Mouse (Mus musculus): ENCODE results near the gene Tjp2.
"Not testable (repeated sequence)": the region's sequence is repeated elsewhere in the genome, so short reads cannot be mapped to it uniquely, and the experiment has no call there.

Gene Tjp2

DNA sequence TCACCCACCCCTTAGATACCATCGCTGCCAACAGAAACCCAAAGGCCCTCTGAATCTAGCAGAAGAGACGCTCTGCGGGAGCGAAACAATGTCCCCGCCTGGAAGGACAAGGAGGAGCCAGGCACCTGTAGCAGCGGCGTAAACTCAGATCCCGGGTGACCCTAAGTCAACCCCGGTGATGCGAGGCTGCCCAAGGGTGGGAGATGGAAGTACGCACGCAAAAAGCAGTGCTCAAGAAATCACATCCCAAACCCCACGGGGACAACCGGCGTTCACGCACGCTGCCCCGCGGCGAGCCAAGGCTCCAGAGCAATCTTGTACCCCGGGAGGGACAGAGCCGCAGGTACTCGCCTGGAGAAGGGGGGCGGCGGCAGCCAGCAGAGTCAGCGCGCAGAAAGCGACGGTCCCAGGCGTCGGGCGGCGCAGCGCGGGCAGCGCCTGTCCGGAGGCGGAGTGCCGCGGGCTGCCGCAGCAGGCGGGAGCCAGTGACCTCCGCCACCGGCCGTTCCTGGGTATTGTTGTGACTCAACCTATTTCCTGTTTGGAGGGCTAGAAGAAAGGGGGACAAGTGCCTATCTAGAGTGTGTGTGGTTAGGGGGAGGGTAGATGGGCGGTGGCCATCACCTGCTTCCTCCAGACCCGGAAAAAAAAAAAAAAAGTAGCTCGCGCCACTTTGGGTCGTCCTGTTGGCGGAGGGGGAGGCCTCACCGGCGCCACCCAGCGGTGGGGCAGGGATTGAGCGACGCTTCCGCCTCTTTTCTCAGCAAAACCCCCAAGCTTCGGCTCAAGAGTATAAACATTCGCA lies at the start of gene Tjp2:
Tjp2 (minus strand) TSS at position 531 of the 805 bp plus-strand sequence.
- peak; percentile 16 for DNase-seq (ENCODE audit: low spot score)

GRCm38 (mm10) chr19:24274281-24274680 lies 49.5 kb upstream of the Tjp2 start:
- DNase-seq (ENCODE audit: low spot score) = peak; percentile 62

DNA sequence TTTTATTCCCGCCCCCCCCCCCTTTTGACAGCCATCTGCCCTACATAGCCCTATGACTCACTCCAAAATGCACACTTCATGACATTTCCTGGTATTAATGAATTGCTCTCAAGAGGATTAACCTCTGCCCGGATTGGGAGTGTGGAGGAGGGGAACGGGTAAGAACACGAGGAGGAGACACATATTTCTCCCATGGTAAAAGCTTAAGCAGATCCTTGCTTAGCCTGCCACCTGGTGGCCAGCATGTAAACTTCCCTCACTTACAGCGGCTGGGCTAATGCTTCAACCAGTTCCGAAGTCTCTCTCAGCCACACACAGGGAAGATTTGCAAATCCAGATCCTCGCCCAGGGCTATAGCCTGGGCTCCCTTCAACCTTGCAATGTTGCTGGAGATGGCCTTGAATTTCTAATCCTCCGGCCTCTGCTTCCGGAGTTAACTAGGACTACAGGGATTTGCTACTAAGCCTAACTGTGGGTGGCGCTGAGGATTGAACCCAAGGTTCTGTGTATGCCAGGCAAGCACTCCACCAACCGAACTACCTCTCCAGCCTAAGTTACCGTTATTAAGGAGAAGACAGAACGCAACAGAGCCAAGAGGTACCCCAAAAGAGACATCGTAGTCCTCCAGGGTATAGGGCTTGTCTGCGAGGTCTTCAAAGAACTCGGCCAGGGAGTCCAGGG lies 47.1 kb upstream of the Tjp2 start:
- peak; percentile 78 for DNase-seq (ENCODE audit: low spot score)

GRCm38 (mm10) chr19:24271326-24271725 lies 46.5 kb upstream of the Tjp2 start:
- DNase-seq (ENCODE audit: low spot score) = no peak

- DNase-seq (ENCODE audit: low spot score) = no peak
Observed at GRCm38 (mm10) chr19:24268531-24268930, 43.7 kb upstream of the Tjp2 start.

DNA sequence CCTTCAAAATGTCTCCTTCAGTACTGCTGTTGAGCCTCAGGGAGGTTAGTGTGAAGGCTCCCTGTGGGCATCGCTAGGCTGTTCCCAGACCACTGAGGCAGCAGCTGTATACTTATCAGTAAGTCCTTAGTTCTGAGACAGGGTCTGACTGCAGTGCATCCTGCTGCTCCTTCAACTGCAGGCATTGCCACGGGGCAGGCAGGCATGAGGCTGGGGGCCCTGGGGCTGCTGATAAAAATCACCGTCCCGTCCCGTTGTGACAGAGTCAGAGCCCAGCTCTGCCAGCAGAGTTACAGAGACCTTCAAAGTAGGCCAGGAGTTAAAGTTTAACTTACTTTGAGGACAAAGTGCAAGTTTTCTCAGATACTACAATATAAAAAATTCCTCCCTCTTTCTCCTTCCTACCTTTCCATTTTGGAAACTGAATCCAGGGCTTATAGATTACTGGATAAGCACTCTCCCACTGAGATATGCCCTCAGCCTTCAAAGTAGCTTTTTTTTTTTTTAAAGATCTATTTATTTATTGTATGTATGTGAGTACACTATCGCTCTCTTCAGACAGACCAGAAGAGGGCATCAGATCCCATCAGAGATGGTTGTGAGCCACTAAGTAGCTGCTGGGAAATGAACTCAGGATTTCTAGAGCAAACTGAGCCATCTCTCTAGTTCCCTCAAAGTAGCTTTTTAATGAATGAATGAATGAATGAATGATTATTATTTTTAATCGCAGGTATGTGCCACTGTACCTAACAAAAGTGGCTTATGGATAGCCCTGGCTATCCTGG lies 41.4 kb upstream of the Tjp2 start:
- no peak for DNase-seq (ENCODE audit: low spot score)

DNA sequence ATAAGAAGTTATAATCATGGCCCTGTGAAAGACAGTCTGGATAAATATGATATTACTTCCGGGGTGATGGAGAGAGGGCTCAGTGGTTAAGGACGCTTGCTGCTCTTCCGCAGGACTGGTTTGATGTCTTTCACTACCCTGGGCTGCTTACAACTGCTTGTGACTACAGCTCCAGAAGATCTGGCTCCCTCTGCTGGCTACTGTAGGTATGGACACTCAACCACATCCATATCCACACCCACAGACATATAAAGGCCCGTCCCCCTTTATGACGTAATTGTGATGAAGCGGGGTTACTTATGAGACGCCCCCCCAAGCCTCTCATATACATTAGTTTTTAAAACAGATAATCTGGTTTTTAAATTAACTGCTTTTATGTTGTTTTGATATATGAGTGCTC lies 40.2 kb upstream of the Tjp2 start:
- peak; percentile 79 for DNase-seq (ENCODE audit: low spot score)

GRCm38 (mm10) chr19:24262736-24263135 lies 37.9 kb upstream of the Tjp2 start:
- DNase-seq (ENCODE audit: low spot score) = no peak

- DNase-seq (ENCODE audit: low spot score) = no peak
Observed at GRCm38 (mm10) chr19:24259390-24260351, 34.8 kb upstream of the Tjp2 start.

GRCm38 (mm10) chr19:24258368-24258767 lies 33.5 kb upstream of the Tjp2 start:
- no peak for DNase-seq (ENCODE audit: low spot score)

DNA sequence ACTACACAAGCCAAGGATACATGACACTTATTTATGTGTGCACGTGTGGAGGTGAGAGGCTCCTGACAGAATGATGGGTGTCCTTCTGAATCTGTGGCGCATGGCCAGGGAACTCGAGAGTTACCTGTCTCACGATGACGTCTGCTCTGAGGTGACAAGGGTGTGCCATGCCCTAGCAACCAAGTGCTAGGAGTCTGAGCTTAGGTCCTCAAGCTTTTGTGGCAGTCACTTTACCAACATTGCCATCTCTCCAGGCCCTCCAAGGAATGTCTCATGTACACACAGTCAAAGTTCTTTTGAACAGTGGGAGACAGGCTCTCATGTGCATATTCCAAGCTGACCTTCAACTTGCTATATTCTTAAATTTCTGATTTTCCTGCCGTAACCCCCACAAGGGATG lies 33.1 kb upstream of the Tjp2 start:
- no peak for DNase-seq (ENCODE audit: low spot score)

DNA sequence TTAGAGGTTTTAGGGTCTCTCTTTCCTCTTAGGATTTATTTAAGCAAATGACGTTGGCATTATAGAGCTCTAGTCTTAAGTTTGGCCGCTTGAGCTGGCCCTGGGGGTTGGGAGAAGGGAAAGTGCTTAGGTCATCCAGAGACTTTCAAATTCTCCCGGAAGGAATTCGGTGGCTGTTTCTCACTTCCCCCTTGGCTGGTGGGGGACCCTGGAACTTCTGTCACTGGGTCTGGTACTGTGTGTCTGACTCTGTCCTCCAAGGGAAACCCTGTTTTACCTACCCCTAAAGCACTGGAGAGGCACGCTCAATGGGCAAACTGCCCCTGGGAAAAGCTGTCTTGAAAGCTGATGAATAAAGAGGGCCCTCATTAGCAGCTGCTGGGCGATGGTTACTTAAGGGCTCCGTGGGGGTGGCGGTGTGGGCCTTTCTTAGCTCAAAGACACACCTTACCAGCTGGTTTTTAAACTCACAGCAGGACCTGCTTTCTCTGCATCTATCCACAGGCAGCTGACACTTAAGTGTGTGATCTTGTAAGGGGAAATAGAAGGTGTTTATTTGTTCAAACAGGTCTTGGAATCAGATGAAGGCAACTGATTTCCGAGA lies 28.9 kb upstream of the Tjp2 start:
- no peak for DNase-seq (ENCODE audit: low spot score)

- no peak for DNase-seq (ENCODE audit: low spot score)
Observed at GRCm38 (mm10) chr19:24251869-24252268, 27.0 kb upstream of the Tjp2 start.

- DNase-seq (ENCODE audit: low spot score) = no peak
Observed at GRCm38 (mm10) chr19:24243340-24243739, 18.5 kb upstream of the Tjp2 start.

DNA sequence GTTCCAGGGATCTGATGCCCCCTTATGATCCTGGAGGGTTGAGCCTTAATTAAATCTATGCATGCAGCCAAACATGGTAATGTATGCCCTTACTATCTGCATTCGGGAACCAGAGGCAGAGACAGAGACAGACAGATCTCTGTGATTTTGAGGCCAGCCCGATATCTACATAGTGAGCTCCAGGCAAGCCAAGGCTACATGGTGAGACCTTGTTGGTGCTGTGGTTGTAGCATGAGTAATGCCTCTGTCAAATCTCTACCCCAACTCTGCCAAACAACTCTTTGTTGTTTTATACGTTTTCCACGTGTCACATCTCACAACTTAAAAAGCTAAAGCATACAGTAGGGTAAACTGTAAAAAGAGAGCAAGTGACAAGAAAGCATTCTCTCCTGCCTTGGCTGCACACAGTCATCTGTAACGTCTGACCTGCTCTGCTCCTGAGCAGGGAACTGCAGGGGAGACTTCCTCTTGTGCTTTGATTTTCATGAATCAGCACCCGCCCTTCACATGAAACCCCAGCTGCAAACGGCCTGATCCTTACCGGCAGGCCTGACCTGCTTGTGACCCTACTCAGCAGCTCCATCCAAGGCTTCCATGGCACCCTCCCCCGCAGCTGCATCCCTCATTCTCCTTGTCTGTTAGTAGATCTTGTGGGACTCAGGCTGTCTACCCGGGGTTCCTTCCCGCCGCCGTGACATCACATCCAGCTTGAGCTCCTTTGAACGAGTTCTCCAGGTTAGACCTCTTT lies 17.1 kb upstream of the Tjp2 start:
- DNase-seq (ENCODE audit: low spot score) = no peak

- no peak for DNase-seq (ENCODE audit: low spot score)
Observed at GRCm38 (mm10) chr19:24241271-24241670, 16.4 kb upstream of the Tjp2 start.

- no peak for DNase-seq (ENCODE audit: low spot score)
Observed at GRCm38 (mm10) chr19:24238011-24238410, 13.2 kb upstream of the Tjp2 start.

DNA sequence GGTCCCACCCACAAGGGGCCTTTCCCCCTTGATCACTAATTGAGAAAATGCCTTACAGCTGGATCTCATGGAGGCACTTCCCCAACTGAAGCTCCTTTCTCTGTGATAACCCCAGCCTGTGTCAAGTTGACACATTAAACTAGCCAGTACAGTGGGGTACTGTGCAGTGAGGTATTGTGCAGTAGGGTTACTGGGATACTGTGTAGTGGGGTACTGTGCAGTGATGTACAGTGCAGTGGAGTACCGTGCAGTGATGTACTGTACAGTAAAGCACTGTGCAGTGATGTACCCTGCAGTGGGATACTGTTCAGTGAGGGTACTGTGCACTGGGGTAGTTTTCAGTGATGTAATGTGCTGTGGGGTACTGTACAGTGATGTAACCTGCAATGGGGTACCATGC lies 7.5 kb upstream of the Tjp2 start:
- not testable (repeated sequence) for DNase-seq (ENCODE audit: low spot score)

GRCm38 (mm10) chr19:24225305-24225696 lies 471 bp upstream of the Tjp2 start:
- DNase-seq (ENCODE audit: low spot score) = no peak

DNA sequence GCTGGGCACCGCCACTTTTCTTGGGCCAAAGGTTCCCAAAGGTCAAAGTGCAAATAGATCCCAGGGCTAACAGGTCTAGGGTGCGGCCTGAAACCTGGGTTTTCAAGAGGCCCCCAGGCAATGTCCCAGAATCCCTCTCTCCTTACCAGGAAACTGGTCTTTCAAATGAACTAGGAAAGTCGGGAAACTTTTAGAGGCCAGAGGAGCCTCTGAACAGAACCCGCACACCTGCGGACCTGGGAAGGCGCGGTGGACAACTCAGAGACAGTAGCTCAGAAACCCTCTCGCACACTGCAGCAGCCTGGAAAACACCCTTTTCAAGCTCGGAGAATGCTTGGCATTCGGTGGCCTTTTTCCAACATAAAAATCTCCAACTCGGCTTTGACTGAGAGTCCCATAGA lies 979 bp downstream of the Tjp2 start:
- no peak for DNase-seq (ENCODE audit: low spot score)

Data from c-Kit-positive CD71-positive TER-119-positive erythroid progenitor cells, embryonic 14.5 days (primary cell).